Mouse (Mus musculus): ENCODE results near the gene P3h1.

Gene P3h1

DNA sequence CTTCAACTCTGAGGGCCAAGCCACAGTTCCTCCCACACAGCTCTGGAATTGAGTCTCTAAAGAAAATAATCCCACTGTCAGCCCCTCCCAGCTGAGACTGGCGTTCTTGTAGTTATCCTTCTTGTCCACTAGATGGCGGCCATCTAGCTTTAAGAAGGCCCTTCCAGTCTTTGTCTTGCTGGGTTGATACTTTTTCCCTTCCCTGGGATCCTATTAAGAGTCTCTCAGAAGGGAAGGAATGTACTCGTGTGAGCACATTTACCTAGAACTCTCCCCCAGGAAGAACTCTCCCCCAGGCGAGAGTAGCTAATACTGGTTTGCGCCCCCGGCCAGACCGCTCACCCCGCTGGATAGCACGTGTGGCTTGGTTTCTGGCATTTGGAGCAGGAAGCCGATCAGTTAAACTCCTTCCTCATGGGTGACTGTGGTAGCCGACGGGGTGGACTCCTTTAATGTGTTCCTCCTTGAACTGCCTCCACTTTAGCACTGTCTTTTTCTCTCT, 6.5 kb downstream of the P3h1 start:
- peak; percentile 63 for DNase-seq

GRCm38 (mm10) chr4:119241664-119242063, 8.9 kb downstream of the P3h1 start:
- no peak for DNase-seq

- DNase-seq, result no peak
These were observed 9.9 kb downstream of the P3h1 start for GRCm38 (mm10) chr4:119242571-119242970.

GRCm38 (mm10) chr4:119244468-119245240, 11.9 kb downstream of the P3h1 start:
- no peak for DNase-seq

DNA sequence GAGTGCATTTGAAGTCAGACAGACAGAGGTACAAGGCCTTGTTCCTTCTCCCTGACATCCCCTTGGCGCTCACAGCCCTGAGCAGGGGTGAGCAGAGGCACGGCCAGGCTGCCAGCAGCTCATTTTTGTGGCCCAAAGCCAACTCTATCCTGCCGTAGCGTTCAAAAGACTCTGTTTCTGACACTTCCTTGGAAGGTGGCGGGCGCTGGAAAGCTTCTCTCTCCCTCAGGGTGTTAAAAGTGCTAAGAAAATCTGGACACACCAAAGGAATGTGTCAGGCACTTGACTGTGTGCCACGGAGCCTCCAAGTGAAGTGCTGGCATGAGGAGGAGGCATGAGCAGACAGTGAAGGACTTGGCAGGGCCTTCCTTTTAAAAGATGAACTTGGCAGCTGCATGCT, 12.8 kb downstream of the P3h1 start:
- no peak for DNase-seq

GRCm38 (mm10) chr4:119245961-119246360, 13.2 kb downstream of the P3h1 start:
- no peak for DNase-seq

DNA sequence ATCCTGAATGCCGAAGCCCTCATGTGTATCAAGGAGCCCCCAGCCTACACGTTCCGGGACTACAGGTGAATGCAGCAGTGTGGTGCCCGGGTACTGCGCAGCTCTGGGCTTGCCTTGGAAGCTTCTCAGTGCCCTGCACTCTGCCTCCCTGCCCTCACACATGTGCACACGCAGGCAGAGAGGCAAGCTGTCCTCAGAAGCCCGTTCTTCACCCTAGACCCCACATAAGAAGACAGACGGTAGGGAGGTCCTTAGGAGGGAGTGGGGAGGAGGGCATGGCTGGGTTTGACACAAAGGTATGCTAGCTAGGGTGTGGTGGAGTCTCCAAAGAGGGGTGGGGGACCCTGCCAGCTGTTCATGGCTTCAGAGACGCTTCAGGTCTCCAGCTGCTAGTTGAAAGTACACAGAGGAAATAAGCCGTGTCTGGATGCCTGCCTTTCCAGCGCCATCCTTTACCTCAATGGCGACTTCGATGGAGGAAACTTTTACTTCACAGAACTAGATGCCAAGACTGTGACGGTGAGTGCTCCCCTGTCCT, 14.0 kb downstream of the P3h1 start:
- DNase-seq, result no peak

DNA sequence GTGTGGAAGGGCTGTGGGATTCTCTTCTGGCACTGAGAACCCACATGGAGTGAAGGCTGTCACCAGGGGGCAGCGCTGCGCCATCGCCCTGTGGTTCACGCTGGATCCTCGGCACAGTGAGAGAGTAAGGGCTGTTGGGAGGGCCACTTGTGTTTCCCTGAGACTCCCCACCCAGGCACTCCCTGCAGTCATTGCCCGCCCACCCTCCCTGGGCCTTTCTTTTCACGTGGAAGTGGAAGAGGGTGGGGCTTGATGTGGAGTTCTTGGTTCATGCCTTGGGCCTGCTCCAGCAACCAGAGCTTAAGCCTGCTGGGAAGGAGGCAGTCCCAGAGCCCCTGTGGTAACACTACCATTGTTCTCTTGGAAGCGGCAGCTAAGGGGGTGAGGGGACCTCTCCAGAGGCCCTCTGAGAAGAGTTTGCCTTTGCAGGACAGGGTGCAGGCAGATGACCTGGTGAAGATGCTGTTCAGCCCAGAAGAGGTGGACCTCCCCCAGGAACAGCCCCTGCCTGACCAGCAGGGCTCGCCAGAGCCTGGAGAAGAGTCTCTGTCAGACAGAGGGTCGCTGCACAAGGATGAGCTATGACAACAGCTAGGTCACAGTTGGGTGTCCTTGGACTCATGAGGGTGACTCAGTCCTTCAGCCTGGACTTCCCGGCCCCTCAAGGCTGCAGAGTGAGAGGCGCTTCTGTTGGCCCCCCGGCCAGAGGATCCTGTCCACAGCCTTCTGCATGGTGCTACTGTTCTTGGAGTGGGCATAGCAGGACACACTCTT, 14.9 kb downstream of the P3h1 start:
- DNase-seq, result no peak

- no peak for DNase-seq
These were observed 15.8 kb downstream of the P3h1 start for GRCm38 (mm10) chr4:119248407-119248965.

- no peak for DNase-seq
These were observed 19.5 kb downstream of the P3h1 start for GRCm38 (mm10) chr4:119252025-119252808.

DNA sequence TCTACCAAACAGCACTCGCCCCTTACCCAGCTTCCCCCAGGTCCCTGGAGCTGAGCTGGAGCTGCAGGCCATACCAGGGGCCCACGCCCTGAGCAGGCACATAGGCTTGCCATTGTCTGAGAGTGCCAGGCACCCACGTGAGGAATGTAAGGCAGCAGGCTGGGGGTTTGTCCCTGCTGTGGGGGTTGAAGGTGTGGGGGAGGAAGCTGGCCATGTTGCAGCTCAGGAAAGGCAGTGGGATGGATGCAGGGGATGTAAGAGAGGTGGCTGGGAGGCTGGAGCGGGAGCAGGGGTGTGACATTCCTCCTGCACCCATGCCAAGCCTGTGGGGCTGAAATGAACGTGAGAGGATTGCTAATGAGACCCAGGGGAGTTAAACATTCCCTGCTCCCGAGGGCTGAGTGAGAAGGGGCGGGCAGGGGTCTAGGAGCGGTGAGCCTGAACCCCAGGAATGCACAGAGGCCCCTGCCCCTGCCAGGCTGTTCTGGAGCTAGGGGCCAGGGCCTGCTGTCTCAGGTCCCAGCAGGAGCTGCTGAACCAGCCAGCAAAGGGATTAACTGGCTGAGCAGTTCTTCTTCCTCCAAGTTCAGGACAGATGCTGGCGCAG, 21.4 kb downstream of the P3h1 start:
- DNase-seq, result no peak

DNA sequence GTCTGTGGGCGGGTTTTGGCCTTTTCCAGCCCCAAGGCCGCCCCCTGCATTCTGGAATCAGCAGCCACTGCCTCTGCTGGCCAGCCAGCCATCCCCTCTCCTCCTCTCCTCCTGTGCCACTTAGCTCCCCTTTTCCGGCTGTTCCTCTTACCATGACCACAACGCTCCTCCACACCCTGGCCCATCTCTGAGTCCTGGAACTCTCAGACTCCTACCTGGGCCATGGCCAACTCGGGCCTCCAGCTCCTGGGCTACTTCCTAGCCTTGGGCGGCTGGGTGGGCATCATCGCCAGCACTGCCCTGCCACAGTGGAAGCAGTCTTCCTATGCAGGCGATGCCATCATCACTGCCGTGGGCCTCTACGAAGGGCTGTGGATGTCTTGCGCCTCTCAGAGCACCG, 22.6 kb downstream of the P3h1 start, which contains the start of gene Cldn19:
Cldn19 (plus strand) TSS at position 64 of the 400 bp plus-strand sequence.
- DNase-seq, result no peak

- DNase-seq, result no peak
These were observed 24.4 kb downstream of the P3h1 start for GRCm38 (mm10) chr4:119257083-119257482.

DNA sequence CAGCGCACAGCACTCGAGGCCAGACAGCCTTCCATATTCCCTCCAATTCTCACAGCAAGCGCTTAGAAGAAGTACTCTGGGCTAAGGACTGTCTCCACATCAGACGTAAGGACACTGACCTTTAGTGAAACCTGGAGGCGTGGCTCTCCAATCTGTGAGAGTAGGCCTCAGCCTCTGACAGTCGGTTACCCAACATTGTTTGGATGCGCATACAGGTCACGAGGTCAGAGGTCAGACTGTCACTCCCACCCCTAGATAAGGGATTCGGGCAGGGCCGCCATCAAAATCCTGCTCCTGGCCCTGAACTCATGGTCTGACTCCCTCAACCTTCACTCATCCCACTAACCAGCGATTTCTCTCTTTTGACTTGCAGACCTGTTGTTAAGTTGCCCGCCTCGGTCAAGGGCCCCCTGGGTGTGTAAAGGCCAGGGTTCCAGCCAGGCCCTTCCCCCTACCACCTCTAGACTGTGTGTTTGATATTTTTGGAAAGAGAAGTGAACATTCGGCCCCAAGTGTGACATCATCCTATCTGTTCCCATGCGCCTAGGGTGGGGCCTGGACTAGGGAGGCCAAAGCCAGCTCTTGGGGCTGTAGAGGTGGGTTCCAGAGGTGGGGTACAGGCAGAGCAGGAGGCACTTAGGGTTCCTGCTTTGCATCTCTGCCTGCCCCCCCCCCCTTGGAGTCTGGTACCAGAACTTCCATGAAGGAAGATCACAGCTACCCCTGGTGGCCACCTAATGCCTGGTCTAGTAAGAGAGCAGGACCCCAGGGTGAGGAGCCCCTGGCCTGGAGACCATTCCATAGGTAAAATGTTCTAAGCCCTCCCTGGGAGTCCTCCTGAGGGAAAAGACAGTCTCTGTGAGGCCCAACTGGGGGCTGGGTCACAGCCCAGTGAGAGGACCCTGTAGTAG, 26.9 kb downstream of the P3h1 start:
- no peak for DNase-seq

DNA sequence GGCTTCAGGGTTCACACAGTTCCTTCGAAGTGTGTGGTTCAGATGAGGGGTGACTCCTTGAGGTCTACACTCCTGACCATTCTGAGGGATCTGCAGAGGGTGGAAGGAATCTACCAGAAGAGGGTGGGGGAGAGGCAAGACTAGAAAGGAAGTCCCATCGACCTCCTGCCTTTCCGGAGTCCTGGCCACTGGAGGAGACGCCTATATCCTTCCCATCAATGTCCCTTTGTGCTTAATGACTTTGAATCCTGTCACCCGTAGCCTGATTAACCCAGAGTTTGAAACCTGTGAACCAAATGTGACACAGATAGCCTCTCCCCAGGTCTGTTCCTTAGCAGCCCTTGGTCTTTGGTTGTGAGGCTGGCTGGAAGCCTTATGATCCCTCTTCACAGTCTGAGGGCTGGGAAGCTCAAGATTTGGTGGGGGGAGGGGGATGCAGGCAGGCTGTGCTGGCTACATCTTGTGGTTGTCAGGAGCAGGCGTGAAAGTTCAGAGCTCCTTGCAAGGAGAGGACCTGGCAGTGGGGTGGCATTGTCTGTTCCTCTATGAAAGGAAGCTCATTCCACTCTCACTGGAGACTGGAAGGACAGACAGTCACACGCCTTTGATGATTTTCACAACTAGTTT, 28.5 kb downstream of the P3h1 start:
- DNase-seq, result no peak

DNA sequence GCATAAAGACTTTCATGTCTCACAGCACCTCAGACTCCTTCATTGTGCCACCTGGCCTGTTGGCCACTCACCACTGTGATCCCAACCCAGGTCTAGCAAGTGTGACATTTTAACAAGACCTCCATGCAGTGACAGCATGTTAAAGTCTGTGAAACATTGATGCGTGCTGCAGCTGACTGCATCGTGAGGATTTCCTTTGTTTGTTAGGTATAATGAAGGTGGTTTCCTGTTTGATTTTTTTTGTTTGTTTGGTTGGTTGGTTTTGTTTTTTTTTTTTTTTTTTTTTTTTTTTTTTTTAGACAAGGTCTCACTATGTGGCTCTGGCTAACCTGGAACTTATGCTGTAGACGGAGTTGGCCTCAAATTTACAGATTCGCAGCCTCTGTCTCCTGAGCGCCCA, 29.8 kb downstream of the P3h1 start:
- no peak for DNase-seq

GRCm38 (mm10) chr4:119263459-119263858, 30.7 kb downstream of the P3h1 start:
- DNase-seq, result no peak

DNA sequence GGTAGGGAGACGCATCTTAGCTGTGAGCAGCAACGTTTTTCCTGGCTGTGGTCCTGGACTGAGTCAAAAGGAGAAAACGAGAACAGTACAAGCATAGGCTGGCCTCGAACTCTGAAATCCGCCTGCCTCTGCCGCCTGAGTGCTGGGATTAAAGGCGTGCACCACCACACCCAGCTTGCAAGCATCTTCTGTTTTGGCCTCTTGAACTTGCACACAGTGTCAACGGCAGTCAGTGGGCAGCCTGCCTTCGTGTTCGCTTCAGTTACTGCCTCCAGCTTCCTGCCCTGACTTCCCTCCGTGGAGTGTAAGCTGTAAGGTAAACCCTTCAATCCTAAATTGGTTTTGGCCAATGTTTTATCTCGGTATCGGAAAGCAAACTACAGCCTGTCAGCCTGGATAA, 33.9 kb downstream of the P3h1 start:
- no peak for DNase-seq

- no peak for DNase-seq
These were observed 41.9 kb downstream of the P3h1 start for GRCm38 (mm10) chr4:119274627-119275026.

DNA sequence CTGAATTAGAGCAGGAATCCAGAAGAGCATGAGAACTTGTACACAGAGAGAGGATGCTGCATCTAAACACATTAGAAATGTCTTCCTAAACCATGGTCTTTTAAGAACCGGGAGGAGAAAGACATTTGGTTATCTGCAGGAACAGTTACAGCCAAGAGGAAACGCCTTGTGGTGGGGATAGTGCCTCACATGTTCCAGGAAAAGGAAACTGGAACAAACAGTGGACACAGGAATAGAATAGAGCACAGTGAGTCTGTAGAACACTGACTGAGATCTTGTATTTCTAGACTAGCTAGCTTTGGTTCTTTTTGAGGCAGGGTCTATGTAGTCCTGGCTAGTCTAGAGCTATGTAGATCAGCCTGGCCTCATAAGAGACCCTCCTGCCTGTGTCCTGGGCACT, 42.5 kb downstream of the P3h1 start:
- DNase-seq, result no peak

GRCm38 (mm10) chr4:119275726-119276125, 43.0 kb downstream of the P3h1 start:
- no peak for DNase-seq
